Mouse (Mus musculus): ENCODE measurements around the gene Foxe3. TPM values are rescaled to one million over a fixed set of nuclear protein-coding genes. Genes with fewer than 3 reads are reported as not detected.

Foxe3 gene
- polyA plus RNA-seq, 1 experiment from 2014 or later, result not detected

- DNase-seq (ENCODE audit: low spot score) (no peak), ATAC-seq (ENCODE audit: low read depth) (no peak)
- Histone ChIP-seq H3K4me1 (ENCODE audit: control insufficient read depth, insufficient read depth, low read length) (no peaks in the 10 kb centered on the region), H3K27me3 (replicated peaks; ENCODE audit: control insufficient read depth, insufficient read depth, low read length) (peaks cover 98% of the 10 kb centered on the region), H3K9ac (ENCODE audit: low read depth, low read length) (no peak overlapping the region), H3K9me3 (ENCODE audit: control insufficient read depth, low read length) (no peaks in the 10 kb centered on the region), H3K4me3 (ENCODE audit: low read depth, low read length) (peak overlapping the region; percentile 63), H3K36me3 (ENCODE audit: control insufficient read depth, insufficient read depth, low read length) (no peaks in the 10 kb centered on the region), H3K4me2 (ENCODE audit: low read depth, low read length) (peak overlapping the region; percentile 85), H3K27ac (replicated peaks; ENCODE audit: low read depth, low read length) (no peak overlapping the region)
- 49% methylated on average over 3 of the region's 3 CpGs for WGBS
These were observed 20.3 kb downstream of the Foxe3 start for GRCm38 (mm10) chr4:114905501-114905900.

DNA sequence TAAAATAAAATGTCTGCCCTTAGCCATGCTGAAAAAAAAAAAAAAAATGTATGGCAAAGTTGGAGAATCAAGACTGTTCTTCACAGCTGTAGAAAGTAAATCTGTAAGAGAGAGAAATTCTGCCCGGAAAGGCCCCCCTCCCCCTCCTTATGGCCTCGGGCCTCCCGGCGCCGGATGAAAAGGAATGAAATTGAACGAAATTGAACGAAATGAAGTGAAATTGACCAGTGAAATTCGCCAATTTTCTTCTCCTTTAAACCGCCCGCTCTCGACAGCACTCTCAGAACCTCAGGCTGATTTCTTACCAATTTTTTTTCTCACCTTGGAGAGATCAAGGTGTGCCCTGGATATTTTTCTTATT, 22.4 kb downstream of the Foxe3 start:
- Histone ChIP-seq H3K4me1 (ENCODE audit: control insufficient read depth, insufficient read depth, low read length) (no peaks in the 10 kb centered on the region), H3K4me2 (ENCODE audit: low read depth, low read length) (peak overlapping the region; percentile 85), H3K36me3 (ENCODE audit: control insufficient read depth, insufficient read depth, low read length) (no peaks in the 10 kb centered on the region), H3K4me3 (ENCODE audit: low read depth, low read length) (peak overlapping the region; percentile 31), H3K9ac (ENCODE audit: low read depth, low read length) (no peak overlapping the region), H3K27me3 (replicated peaks; ENCODE audit: control insufficient read depth, insufficient read depth, low read length) (peaks cover 98% of the 10 kb centered on the region), H3K9me3 (ENCODE audit: control insufficient read depth, low read length) (no peaks in the 10 kb centered on the region), H3K27ac (replicated peaks; ENCODE audit: low read depth, low read length) (no peak overlapping the region)
- DNase-seq (ENCODE audit: low spot score) (no peak), ATAC-seq (ENCODE audit: low read depth) (no peak)
- WGBS, result 15% methylated on average over 11 of the region's 11 CpGs

DNA sequence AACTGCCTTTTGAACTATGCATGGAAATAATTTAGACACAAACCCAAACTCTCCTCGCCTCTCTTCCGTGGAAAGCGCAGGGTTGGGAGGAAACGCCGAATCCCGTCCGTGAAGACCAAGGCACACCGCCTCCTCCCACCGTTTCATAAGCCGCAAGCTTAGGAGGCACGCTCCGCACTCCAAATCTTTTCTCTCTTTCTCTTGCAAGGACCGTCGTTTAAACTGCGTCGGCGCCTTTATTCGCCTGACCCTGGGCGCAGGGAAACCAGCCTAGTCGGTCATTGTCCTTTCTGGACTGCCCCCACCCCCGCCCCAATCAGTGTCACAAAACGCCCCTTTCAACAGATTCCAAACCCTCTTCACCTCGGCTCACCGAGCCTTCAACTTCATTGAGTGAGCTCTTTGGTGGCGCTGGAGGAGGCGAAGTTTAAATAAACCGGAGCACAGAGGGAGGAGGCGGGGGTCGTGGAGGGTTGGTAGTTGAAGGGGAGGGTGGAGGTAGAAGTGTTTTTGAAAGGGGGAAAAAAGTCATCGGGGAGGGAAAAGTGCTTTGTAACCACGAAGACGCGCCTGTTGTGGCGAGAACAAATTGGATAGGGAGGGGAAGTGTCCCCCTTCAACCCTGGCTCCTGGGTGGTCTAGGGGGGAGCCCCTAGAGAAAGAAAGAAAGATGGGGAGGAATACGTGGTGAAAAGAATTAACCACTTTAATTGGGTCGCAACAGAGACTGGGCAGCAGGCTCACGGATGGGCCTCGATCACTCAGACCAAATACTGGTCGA, 23.0 kb downstream of the Foxe3 start:
- Histone ChIP-seq H3K36me3 (ENCODE audit: control insufficient read depth, insufficient read depth, low read length) (no peaks in the 10 kb centered on the region), H3K4me2 (ENCODE audit: low read depth, low read length) (peak overlapping the region; percentile 85), H3K27me3 (replicated peaks; ENCODE audit: control insufficient read depth, insufficient read depth, low read length) (peaks cover 98% of the 10 kb centered on the region), H3K4me3 (ENCODE audit: low read depth, low read length) (peak overlapping the region; percentile 31), H3K4me1 (ENCODE audit: control insufficient read depth, insufficient read depth, low read length) (no peaks in the 10 kb centered on the region), H3K27ac (replicated peaks; ENCODE audit: low read depth, low read length) (no peak overlapping the region), H3K9ac (ENCODE audit: low read depth, low read length) (peak overlapping the region; percentile 56), H3K9me3 (ENCODE audit: control insufficient read depth, low read length) (no peaks in the 10 kb centered on the region)
- WGBS, result under 1% methylated on average over 39 of the region's 39 CpGs
- ATAC-seq (ENCODE audit: low read depth), result no peak
- no peak for DNase-seq (ENCODE audit: low spot score)

DNA sequence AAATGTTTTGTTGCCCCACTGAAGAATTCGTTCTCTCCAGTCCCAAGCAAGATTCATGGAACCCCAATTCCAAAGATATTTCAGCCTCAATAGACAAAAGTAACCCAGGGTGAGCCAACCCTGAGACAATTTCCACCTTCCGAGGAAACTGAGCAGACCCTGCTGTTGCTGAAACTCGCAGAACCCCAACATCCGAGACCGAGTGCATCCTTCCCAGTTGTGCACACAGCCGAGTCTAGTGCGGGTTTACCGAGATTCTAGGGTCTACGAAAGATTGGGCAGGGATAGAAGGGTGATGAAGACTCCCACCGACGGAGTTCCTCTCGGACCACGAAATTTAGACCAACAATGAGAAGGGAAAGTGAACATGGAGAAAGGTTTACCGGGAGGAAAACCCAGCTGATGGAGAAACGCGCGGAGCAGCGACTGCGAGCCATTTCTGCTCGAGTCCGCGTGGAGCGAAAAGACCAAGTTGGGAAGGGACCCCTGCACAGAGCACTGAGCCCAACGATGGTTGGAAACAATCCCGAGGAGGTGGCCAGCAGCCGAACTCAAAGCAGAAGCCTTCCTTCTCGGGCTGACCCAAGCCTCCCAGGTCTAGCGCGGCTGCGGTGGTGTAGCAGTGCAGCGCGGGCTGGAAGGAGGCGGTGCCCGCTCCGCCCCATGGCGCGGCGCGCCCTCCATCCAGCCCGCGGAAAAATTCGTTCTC, 24.0 kb downstream of the Foxe3 start:
- Histone ChIP-seq H3K4me1 (ENCODE audit: control insufficient read depth, insufficient read depth, low read length) (no peaks in the 10 kb centered on the region), H3K4me2 (ENCODE audit: low read depth, low read length) (peak overlapping the region; percentile 85), H3K9me3 (ENCODE audit: control insufficient read depth, low read length) (no peaks in the 10 kb centered on the region), H3K9ac (ENCODE audit: low read depth, low read length) (peak overlapping the region; percentile 41), H3K36me3 (ENCODE audit: control insufficient read depth, insufficient read depth, low read length) (no peaks in the 10 kb centered on the region), H3K27me3 (replicated peaks; ENCODE audit: control insufficient read depth, insufficient read depth, low read length) (peaks cover 95% of the 10 kb centered on the region), H3K27ac (replicated peaks; ENCODE audit: low read depth, low read length) (no peak overlapping the region), H3K4me3 (ENCODE audit: low read depth, low read length) (peak overlapping the region; percentile 31)
- under 1% methylated on average over 38 of the region's 42 CpGs for WGBS
- peak; percentile 66; the same call in 1 of the 2 replicates for ATAC-seq (ENCODE audit: low read depth)
- DNase-seq (ENCODE audit: low spot score), result no peak

DNA sequence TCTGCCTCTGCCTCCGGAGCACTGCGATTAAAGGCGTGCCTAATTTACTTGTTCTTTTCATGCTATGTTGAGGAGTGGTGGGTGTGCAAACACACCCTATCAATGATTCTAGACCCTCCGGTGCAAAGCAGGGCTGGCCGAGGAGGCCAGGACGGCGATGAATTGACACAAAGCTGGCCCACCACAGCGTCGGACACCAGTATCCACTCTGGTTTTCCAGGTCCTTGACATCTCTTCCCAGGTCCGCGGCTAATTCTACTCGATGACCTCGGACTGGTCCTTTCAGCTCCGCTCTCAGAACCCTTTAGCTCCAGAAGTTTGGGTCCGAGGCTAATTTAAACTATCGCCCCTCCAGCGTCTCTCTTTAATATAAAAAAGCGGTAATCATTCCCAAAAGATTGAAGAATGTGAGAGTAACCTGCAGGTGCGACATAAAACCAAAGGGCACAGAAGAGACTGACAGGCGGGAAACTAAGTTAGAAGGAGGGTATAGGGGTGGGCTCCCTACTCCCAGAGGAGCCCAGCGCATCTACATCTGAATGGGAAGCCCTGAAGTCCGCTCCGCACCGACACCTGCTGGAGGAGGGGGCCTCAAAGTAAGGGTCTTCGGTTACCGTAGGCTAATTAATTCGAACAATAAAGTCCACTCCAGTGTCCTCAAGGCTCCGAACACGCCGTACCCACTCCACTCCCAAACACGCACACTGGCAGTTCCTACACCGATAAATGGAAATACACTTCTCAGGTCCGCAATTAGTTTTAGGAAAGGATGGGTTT, 24.8 kb downstream of the Foxe3 start:
- Histone ChIP-seq H3K4me2 (ENCODE audit: low read depth, low read length) (peak overlapping the region; percentile 85), H3K4me1 (ENCODE audit: control insufficient read depth, insufficient read depth, low read length) (no peaks in the 10 kb centered on the region), H3K36me3 (ENCODE audit: control insufficient read depth, insufficient read depth, low read length) (no peaks in the 10 kb centered on the region), H3K27me3 (replicated peaks; ENCODE audit: control insufficient read depth, insufficient read depth, low read length) (peaks cover 88% of the 10 kb centered on the region), H3K4me3 (ENCODE audit: low read depth, low read length) (peak overlapping the region; percentile 31), H3K9me3 (ENCODE audit: control insufficient read depth, low read length) (no peaks in the 10 kb centered on the region), H3K27ac (replicated peaks; ENCODE audit: low read depth, low read length) (no peak overlapping the region), H3K9ac (ENCODE audit: low read depth, low read length) (0 out of 2 replicates have a peak overlapping the region, but pooled peaks have one; percentile 31)
- DNase-seq (ENCODE audit: low spot score) (no peak), ATAC-seq (ENCODE audit: low read depth) (no peak)
- WGBS, result 5% methylated on average over 33 of the region's 33 CpGs

DNA sequence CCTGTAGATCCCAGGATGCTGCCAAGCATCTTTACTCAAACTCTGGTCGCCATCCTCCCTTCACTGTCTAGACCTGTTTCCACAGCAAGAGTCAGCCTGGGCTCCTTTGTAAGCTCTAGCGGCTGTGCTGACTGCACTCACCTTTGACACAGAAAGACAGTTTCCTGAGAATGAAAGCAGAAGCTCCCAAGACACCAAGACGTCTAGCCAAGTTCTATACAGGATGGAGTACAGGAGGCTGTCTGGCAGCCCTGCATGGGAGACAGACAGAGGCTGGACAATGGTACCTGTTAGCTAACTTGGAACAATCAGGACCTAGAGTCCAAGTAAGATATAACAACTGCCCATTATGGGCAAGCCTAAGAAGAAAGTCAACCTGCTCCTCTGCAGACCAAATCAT, 25.9 kb downstream of the Foxe3 start:
- Histone ChIP-seq H3K9ac (ENCODE audit: low read depth, low read length) (no peak overlapping the region), H3K9me3 (ENCODE audit: control insufficient read depth, low read length) (no peaks in the 10 kb centered on the region), H3K4me3 (ENCODE audit: low read depth, low read length) (no peak overlapping the region), H3K4me2 (ENCODE audit: low read depth, low read length) (no peak overlapping the region), H3K36me3 (ENCODE audit: control insufficient read depth, insufficient read depth, low read length) (no peaks in the 10 kb centered on the region), H3K27ac (replicated peaks; ENCODE audit: low read depth, low read length) (no peak overlapping the region), H3K4me1 (ENCODE audit: control insufficient read depth, insufficient read depth, low read length) (no peaks in the 10 kb centered on the region), H3K27me3 (replicated peaks; ENCODE audit: control insufficient read depth, insufficient read depth, low read length) (peaks cover 76% of the 10 kb centered on the region)
- ATAC-seq (ENCODE audit: low read depth) (no peak), DNase-seq (ENCODE audit: low spot score) (no peak)
- WGBS, result 17% methylated on average over 3 of the region's 3 CpGs

- H3K9me3 ChIP-seq (ENCODE audit: control insufficient read depth, low read length), result no peaks in the 10 kb centered on the region
- H3K27ac ChIP-seq (replicated peaks; ENCODE audit: low read depth, low read length), result no peak overlapping the region
- H3K27me3 ChIP-seq (replicated peaks; ENCODE audit: control insufficient read depth, insufficient read depth, low read length), result peaks cover 56% of the 10 kb centered on the region
- WGBS, result 8% methylated on average over 4 of the region's 4 CpGs
- H3K4me1 ChIP-seq (ENCODE audit: control insufficient read depth, insufficient read depth, low read length), result no peaks in the 10 kb centered on the region
- H3K36me3 ChIP-seq (ENCODE audit: control insufficient read depth, insufficient read depth, low read length), result no peaks in the 10 kb centered on the region
- no peak overlapping the region for H3K4me3 ChIP-seq (ENCODE audit: low read depth, low read length)
- no peak overlapping the region for H3K9ac ChIP-seq (ENCODE audit: low read depth, low read length)
- H3K4me2 ChIP-seq (ENCODE audit: low read depth, low read length), result no peak overlapping the region
- DNase-seq (ENCODE audit: low spot score) (no peak), ATAC-seq (ENCODE audit: low read depth) (no peak)
These were observed 28.0 kb downstream of the Foxe3 start for GRCm38 (mm10) chr4:114897853-114898252.

DNA sequence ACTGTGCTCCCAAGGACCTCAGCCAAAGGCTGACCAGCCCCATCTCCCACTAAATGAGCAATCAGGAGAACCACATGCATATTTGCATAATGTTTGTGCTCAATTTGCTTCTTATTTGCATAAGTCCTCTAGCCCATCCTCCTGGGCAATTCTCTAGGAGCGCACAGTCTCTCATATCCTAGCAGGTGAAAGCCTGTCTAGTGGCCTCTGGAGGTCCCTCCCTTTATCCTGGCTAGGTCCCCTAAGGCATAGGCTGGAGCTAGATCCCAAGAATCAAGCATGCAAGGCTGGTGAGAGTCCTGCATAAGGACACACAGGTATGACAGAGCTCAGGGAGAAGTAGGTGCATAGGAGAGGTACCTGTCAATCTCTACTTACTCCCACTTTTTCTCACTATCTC, 43.6 kb downstream of the Foxe3 start:
- no peak overlapping the region for H3K9ac ChIP-seq (ENCODE audit: low read depth, low read length)
- ATAC-seq (ENCODE audit: low read depth) (no peak), DNase-seq (ENCODE audit: low spot score) (no peak)
- H3K4me3 ChIP-seq (ENCODE audit: low read depth, low read length), result no peak overlapping the region
- no peaks in the 10 kb centered on the region for H3K36me3 ChIP-seq (ENCODE audit: control insufficient read depth, insufficient read depth, low read length)
- WGBS, result 78% methylated on average over 1 of the region's 1 CpGs
- H3K27ac ChIP-seq (replicated peaks; ENCODE audit: low read depth, low read length), result no peak overlapping the region
- H3K4me1 ChIP-seq (ENCODE audit: control insufficient read depth, insufficient read depth, low read length), result no peaks in the 10 kb centered on the region
- H3K4me2 ChIP-seq (ENCODE audit: low read depth, low read length), result no peak overlapping the region
- H3K27me3 ChIP-seq (replicated peaks; ENCODE audit: control insufficient read depth, insufficient read depth, low read length), result no peaks in the 10 kb centered on the region
- H3K9me3 ChIP-seq (ENCODE audit: control insufficient read depth, low read length), result no peaks in the 10 kb centered on the region
